Mouse (Mus musculus) T-helper 2 cell (primary cell): Measurements from ENCODE around the gene Sstr2.

Experiments used
- in situ Hi-C: fragments of 300-600 bp; cut with MboI, MseI; formaldehyde crosslinking; loops from one replicate; pipeline ENCODE4 v1.15.1; 2025; ENCODE audit warnings: high pct_unique_total_duplicates

Sstr2 gene

GRCm38 (mm10) chr11:113618672-113619419 lies at the start of gene Sstr2:
TSS of gene Sstr2 (plus strand) at chr11:113619342.
- in situ Hi-C loops, result loop anchor here (5.0 to 10.0 kb wide), 2 partner anchors 194 to 442 kb away; no protein-coding TSS in a partner anchor

- in situ Hi-C loops, result no loop called here
These were observed 47.5 kb upstream of the Sstr2 start for GRCm38 (mm10) chr11:113571616-113572015.

DNA sequence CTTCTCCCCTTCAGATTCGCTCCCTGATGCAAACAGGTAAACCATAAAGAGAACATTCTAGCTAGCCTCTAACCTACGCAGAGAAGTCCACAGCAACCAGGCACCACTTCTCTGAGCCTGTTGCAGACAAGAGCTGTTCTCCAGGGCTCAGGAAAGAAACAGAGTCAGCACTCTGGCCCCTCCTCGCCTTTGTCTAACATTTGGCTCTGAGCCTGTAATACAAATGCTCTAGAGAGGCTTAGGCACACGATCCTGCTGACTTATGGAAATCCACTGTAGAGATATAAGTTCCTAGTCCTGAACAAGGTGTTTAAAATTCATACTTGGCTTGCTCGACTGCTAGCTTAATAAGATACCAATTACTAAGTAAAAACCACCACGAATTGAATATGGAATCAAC lies 46.5 kb upstream of the Sstr2 start:
- in situ Hi-C loops, result no loop called here

- in situ Hi-C loops, result no loop called here
These were observed 41.9 kb upstream of the Sstr2 start for GRCm38 (mm10) chr11:113577221-113577620.

DNA sequence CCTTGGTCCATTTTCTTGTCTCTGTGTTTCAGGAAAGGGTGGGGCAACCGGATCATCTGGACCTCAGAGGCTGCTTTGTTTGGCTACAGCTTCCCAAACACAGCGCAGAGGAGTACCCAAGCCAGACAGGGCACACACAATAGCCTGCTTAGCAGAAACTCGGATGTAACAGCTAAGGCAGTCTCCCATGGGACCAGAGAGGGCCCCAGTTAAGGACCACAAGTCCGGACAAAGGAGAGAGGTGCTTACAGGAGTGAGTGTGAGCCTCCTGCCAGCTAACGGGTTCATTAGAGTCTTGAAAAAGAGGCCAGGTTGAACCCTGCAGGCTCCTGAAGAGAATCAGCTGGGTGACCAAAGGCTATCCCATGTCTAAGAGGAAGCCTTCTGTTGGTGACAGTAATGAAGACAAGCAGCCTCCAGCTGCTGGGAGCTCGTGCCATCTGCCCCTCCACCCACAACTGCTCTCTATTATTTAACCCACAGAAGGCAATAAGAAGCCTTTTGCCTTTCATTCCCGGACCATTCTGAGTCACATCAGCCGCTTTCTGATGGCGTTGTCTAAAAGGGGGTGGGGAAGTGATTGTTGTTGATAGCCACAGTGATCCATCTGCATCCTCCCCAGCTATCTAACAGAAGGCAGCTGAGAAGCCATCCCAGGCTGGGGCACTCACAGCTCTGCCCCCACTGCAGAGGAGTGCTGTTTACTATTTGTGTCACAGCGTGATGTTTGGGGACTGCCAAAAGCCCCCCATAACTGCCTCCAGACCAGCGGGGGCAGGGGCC lies 35.1 kb upstream of the Sstr2 start:
- in situ Hi-C loops, result no loop called here

GRCm38 (mm10) chr11:113586423-113586822 lies 32.7 kb upstream of the Sstr2 start:
- in situ Hi-C loops, result no loop called here

DNA sequence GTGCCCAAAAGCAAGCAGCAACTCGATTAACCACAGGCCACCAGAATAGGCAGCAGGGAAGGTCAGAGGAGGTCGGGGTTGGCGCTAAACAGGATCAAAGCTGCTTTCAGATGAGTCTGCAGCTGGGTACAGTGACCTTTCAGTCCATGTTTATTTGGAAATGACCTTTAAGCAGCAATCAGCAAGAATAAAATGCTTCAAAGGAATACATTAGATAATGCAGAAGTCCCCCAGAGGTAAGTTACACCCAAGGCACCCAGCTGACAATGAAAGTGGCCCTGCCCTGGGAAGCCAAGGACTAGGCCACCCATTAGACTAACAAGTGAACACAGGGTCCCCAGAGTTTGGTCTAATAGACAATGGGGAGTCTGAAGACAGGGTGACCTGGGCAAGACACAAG lies 30.2 kb upstream of the Sstr2 start:
- in situ Hi-C loops, result no loop called here

GRCm38 (mm10) chr11:113595144-113595543 lies 24.0 kb upstream of the Sstr2 start:
- in situ Hi-C loops, result no loop called here

DNA sequence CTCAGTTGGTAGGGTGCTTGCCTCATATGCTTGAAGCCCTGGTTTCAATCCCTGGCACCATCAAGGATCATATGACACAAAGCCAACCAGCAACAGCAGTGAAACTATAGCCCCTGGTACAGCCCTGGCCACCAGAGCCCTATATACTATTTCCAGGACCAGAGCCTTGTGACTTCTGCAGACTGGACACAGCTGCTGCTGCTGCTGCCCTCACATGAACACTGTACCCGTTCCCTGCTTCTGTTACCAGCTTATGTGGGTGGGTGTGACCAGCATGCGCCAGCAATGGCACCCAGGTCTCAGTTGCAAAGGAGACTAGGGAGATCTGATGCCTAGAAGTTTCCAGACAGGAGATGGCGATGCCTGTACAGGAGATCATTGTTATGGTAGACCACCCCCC lies 21.5 kb upstream of the Sstr2 start:
- in situ Hi-C loops, result no loop called here

- in situ Hi-C loops, result no loop called here
These were observed 18.5 kb upstream of the Sstr2 start for GRCm38 (mm10) chr11:113600526-113601245.

DNA sequence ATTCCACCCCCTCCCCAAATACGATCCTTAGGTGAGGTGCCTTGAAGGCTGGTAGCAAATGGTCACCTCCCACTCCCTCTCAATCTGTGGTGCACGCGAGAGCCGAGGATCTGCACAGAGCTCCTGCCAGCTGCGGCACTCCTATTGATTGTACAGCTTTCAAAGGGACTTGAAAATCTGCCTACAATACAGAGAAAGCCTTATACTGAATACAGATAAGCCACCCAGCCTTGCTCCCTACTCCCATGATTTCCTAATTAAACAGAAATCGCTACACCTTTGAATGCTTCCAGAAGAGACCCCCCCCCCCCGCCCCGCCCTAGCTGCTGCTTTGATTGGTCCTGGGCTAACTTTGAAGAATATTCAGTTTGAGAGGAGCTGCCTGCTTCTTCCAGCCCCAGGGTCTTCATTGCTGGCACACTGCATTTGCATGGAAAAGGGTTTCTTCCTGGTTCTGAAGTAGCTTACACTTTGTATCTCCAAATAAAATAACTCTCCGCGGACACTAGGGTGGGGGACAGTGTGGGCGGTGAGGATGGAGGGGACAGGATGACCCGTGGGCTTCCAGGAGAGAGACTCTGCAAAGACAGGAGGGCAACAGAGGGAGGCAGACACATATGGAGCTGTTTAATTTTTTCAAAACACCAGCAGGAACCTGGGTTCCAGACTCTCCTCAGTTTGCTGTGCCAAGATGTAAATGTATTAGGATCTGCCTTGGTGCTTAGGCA lies 17.4 kb upstream of the Sstr2 start:
- in situ Hi-C loops, result no loop called here

DNA sequence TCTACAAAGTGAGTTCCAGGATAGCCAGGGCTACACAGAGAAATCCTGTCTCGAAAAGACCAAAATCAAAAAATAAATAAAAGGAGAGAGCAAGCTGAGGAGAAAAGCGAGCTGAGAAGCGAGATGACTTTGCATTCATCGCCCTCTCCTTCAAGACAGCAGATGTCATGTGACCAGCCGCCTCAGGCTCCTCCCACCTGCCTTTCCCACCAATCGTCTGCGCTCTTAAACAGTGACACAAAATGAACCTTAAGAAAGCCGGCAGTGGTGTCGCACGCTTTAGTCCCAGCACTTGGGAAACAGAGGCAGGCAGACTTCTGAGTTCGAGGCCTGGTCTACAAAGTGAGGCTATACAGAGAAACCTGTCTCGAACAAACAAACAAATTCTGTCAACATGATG lies 11.6 kb upstream of the Sstr2 start:
- in situ Hi-C loops, result loop anchor here (5.0 kb wide), 1 partner anchor 105 kb away; no protein-coding TSS in a partner anchor

- in situ Hi-C loops, result loop anchor here (5.0 kb wide), 1 partner anchor 107 kb away; no protein-coding TSS in a partner anchor
These were observed 9.6 kb upstream of the Sstr2 start for GRCm38 (mm10) chr11:113609581-113609980.

DNA sequence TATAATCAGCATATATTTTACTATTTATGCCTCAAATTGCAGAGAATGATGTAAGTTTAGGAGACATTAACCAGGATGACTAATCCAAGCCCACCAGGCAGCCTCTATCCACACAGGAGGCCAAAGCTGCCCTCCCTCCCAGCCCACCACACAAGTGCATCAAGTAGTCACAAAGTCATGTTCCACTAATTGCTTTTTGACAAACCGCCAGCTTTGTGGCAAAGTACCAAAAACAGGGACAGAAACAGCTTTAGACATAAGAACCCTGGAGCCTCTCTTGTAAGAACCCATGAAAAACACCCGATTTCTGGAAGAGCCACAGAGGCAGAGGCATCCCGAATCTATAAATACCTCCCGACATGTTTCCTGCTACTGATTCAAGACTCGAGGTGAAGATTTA lies 8.9 kb upstream of the Sstr2 start:
- in situ Hi-C loops, result loop anchor here (10.0 kb wide), 1 partner anchor 185 kb away; no protein-coding TSS in a partner anchor

DNA sequence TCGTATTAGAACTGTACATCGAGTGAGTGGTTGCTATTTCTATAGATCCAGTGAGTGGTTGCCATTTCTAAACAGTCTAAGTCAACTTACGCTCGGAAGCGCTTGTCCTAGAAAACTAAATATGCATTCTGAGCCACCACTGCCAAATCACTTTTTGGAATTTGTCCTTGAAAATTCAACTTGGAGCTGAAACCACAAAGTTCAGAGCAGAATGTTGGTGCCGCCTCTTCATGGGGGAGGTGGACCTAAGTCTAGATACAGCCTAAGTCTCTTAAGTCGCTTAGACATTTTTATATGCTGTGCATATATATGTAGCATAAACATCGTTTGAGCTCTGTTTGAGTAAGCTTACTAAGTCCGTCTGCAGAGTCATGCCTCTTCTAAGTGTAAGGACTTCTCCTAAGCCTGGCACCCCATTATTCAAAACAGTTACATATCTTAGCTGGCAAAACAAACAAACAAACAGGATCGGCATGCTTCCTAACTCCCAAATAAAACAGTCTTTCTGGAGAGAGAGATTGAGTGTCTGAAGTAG lies 8.0 kb upstream of the Sstr2 start:
- in situ Hi-C loops, result loop anchor here (10.0 kb wide), 1 partner anchor 186 kb away; no protein-coding TSS in a partner anchor

GRCm38 (mm10) chr11:113611664-113612611 lies 7.2 kb upstream of the Sstr2 start:
- in situ Hi-C loops, result loop anchor here (10.0 kb wide), 1 partner anchor 187 kb away; no protein-coding TSS in a partner anchor

DNA sequence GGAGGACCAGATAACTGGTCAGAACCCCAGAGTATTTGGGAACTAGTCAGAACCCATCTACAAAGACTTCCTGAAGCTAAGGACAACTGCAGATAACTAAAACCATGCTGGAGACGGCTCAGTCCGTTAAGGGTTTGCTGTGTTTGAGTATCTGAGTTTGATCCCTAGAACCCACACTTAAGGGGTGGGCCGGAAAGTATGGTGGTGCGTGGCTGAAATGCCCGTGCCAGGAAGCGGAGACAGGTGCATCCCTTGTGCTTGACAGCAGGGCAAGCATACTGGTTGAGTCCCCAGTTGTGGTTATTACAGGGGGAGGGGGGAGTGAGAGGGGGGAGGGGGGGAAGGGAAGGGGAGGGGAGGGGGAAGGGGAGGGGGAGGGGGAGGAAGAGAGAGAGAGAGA lies 4.7 kb upstream of the Sstr2 start:
- in situ Hi-C loops, result loop anchor here (10.0 kb wide), 1 partner anchor 190 kb away; no protein-coding TSS in a partner anchor

DNA sequence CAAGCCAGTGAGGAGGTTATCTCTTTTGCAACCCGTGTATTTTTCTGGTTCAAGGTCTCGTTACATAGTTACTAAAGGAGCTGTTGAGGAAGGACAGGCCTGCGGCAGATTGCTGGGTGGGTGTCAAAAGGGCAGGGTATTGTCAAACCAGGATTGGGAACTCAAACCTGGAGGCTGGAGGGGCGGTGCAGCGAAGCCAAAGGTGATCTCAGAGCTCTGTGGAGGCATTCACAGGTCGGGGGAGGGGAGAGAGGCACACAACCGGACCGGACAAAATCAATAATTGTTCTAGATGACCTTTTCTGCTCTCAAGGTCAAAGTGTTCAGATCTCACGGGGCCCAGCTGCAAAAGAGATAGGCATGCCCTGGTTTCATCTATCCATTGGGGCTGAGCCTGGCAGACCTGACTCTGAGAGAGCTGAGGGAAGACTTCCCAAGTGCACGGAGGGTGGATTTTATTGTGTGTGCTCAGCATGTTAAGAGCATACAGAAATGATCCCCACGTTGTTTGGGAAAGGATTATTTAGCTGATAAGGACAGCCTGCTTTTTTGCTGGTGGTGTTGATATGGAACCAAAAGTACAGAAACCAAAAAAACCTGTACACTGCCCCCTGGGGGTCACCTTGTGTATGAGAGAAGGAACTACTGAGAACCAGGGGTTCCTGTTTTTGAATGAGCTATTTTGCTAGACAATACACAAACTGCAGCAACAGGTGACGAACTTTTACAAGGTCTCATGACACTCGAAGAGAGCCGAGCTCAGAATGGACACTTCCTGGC lies 1.8 kb upstream of the Sstr2 start:
- in situ Hi-C loops, result loop anchor here (5.0 to 10.0 kb wide), 2 partner anchors 193 to 440 kb away; no protein-coding TSS in a partner anchor

DNA sequence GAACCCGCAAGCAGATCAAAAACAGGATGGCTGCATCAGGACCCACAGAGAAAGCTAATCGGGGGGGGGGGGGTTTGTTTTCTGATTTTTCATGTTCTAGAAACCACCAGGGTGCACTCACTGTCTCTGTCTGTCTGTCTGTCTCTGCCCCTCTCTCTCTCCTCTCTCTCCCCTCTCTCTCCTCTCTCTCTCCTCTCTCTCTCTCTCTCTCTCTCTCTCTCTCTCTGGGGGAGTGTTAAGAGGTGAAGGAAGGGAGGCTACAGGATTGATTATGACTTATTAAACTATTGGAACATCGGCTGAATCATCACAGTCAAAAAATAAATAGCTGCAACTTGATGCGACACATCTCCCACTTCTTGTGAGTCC lies 855 bp upstream of the Sstr2 start:
- in situ Hi-C loops, result loop anchor here (5.0 to 10.0 kb wide), 2 partner anchors 193 to 441 kb away; no protein-coding TSS in a partner anchor
